Mouse (Mus musculus): ENCODE results near the gene Epha2.

The Epha2 gene

GRCm38 (mm10) chr4:141303402-141304222, 2.6 kb downstream of the Epha2 start:
- DNase-seq (ENCODE audit: low spot score in 2 of 2): no peak

DNA sequence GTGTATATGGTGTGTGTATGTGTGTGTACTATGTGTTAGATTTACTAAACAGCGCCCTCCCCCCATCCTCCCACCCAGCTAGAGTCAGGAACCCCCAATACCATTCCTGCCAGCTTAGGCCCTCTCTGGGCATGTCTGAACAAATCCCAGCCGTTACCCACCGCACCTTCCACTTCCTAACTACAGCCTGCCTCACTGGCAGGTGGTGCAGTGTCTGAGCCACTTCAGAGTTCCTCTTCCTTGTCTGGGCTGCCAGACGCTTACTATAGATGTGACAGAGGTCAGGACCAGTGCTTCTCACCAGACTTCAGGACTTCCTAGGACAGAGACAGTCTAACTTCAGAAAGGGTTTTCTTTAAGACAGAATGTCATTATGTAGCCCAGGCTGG, 3.2 kb downstream of the Epha2 start:
- no peak for DNase-seq (ENCODE audit: low spot score in 2 of 2)

DNA sequence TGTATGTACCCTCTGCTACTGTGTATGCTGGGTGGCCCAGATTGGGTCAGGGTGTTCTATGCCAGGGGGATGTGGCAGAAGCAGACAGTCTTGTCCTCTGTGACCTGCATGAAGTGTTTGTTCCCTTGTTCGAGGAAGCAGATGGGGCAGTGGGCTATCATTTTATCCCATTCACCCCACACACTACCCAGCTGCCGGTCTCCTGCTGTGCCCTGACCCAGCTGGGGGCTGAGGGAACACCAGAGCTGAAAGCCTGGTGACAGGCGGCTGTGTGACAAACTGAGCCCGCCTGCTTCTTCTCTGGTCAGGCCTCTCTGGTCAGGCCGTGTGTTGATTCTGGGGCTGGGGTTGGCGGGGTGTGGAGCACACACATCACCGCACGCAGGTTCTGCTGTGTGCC, 5.0 kb downstream of the Epha2 start:
- DNase-seq (ENCODE audit: low spot score in 2 of 2): no peak

DNA sequence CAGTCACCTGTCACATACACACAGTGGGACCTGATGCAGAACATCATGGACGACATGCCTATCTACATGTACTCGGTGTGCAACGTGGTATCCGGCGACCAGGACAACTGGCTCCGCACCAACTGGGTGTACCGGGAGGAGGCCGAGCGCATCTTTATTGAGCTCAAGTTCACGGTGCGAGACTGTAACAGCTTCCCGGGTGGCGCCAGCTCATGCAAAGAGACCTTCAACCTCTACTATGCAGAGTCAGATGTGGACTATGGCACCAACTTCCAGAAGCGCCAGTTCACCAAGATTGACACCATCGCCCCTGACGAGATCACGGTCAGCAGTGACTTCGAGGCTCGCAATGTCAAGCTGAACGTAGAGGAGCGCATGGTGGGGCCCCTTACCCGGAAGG, 7.3 kb downstream of the Epha2 start:
- DNase-seq (ENCODE audit: low spot score in 2 of 2): no peak

DNA sequence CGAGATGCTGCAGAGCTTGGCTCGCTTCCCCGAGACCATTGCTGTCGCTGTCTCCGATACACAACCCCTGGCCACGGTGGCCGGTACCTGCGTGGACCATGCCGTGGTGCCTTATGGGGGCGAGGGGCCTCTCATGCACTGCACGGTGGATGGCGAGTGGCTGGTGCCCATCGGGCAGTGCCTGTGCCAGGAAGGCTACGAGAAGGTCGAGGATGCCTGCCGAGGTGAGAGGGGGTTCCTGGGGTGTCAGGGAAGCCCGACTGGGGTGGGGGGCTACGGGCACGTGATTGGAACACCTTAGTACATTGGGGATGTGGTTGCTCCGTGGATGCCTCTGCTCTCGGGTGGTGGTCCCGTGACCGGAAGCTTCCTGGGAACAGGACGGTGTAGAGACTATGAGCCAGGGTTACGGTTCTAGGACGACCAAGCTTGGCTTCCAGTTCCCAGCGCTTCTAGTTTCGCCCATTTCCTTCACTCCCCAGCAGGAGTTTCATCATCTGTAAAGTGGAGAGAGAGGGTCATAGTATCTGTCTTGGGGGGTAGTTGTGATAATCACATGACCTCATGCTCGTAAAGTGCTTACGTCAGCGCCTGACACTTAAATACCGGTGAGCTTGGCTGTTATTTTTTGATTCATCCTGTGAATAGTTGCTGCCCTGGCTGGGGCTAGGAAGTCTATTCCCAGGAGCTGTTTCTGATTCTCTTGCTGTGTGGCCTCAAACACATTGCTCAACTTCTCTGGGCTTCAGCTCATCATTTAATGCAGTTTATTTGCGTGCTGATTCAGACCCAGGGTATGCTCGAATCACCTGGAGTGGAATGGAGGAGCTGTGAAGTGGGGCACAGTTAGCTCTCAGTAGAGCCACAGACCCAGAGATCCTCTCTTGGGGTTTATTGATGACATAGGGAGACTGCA, 8.1 kb downstream of the Epha2 start:
- DNase-seq (ENCODE audit: low spot score in 2 of 2): no peak

GRCm38 (mm10) chr4:141309773-141310145, 8.7 kb downstream of the Epha2 start:
- no peak for DNase-seq (ENCODE audit: low spot score in 2 of 2)

GRCm38 (mm10) chr4:141310191-141310606, 9.2 kb downstream of the Epha2 start:
- no peak for DNase-seq (ENCODE audit: low spot score in 2 of 2)

- DNase-seq (ENCODE audit: low spot score in 2 of 2): no peak
These were observed 10.0 kb downstream of the Epha2 start for GRCm38 (mm10) chr4:141311078-141311477.

GRCm38 (mm10) chr4:141311506-141311905, 10.5 kb downstream of the Epha2 start:
- DNase-seq (ENCODE audit: low spot score in 2 of 2): no peak

GRCm38 (mm10) chr4:141311908-141312307, 10.9 kb downstream of the Epha2 start:
- no peak for DNase-seq (ENCODE audit: low spot score in 2 of 2)

GRCm38 (mm10) chr4:141312513-141313131, 11.6 kb downstream of the Epha2 start:
- DNase-seq (ENCODE audit: low spot score in 2 of 2): no peak

DNA sequence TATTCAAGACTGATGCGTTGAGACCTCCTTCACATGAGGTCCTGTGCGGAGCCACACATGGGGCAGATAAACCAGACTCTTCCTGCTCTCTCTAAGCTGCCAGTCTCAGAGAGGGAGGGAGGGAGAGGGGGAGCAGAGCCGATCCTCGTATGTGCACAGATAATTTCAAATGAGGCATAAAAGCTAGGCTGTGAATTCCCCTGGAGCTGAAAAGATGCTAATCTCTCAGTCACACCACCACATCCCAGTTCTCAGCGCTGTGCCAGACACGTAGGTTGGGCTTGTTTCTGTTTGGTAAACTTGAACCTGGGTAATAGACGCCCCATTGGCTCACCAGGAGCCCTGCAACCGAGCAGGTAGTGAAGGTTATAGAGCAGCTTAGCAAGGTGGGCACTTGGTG, 12.4 kb downstream of the Epha2 start:
- DNase-seq (ENCODE audit: low spot score in 2 of 2): no peak

DNA sequence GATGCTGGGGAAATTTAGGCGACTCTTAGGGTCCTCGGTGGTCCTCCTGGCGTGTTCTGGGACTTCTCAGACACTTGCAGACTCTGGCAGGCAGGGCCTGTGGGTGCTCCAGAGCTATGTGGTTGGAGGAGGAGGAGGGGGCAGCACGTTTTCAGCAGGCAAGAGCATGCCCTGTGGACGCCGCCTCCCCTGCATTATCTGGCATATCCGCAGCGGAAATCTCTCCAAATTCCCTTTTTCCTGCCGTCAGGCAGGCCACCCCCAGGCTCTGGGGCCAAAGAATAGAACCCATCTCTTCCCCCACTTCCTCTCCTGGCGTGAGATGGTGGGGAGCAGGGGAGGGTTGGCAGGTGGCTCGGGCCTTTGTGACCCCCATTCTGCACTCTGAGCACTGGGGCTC, 12.9 kb downstream of the Epha2 start:
- DNase-seq (ENCODE audit: low spot score in 2 of 2): no peak

DNA sequence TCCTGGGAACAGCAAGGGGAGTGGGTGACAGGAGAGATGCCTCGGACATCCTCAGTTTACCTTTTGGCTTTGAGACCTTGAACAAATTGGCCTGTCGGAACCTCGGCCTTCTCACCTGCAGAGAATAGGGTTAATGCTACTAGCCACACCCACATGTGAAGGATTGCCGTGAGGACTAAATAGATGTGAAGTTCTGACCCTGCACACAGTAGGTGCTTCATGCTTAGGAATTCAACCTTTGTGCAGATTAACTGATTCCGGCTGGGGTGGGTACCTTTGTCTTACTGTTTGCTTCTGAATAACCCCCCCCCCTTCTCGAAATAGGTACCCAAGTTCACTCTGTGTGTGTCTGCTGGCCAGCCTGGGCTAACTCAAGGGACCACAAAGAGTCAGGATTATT, 13.7 kb downstream of the Epha2 start:
- no peak for DNase-seq (ENCODE audit: low spot score in 2 of 2)

- DNase-seq (ENCODE audit: low spot score in 2 of 2): no peak
These were observed 15.0 kb downstream of the Epha2 start for GRCm38 (mm10) chr4:141316023-141316422.

DNA sequence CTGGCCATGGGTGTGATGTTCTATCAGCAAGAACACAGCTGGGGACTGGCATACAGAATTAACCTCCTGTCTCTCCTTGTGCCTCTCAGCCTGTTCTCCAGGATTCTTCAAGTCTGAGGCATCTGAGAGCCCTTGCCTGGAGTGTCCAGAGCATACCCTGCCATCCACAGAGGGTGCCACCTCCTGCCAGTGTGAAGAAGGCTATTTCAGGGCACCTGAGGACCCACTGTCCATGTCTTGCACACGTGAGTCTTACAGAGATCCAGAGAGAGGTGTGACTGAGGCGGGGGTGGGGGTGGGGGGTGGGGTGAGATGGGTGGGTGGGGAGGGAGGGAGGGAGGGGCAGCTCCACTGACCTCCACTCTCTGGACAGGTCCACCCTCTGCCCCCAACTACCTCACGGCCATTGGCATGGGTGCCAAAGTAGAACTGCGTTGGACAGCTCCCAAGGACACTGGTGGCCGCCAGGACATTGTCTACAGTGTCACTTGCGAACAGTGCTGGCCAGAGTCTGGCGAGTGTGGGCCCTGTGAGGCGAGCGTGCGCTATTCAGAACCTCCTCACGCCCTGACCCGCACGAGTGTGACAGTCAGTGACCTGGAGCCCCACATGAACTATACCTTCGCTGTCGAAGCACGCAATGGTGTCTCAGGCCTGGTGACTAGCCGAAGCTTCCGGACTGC, 15.6 kb downstream of the Epha2 start:
- no peak for DNase-seq (ENCODE audit: low spot score in 2 of 2)

DNA sequence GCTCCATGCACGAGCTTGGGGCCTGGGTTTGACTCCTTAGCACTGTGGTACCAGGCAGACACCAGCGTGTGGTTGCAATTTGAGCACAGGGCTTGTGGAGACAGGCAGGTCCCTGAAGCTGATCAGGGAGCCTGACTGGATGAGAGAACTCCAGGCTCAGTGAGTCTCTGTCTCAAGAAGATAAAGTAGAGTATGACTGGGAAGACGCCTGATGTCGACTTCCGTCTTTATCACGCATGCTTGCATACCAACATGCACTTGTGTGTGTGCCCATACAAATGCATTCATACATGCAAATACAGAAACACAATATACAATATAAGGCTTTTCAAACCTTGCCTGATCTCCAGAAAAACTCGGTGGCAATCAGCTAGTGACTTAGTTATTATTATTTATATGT, 16.9 kb downstream of the Epha2 start:
- no peak for DNase-seq (ENCODE audit: low spot score in 2 of 2)

DNA sequence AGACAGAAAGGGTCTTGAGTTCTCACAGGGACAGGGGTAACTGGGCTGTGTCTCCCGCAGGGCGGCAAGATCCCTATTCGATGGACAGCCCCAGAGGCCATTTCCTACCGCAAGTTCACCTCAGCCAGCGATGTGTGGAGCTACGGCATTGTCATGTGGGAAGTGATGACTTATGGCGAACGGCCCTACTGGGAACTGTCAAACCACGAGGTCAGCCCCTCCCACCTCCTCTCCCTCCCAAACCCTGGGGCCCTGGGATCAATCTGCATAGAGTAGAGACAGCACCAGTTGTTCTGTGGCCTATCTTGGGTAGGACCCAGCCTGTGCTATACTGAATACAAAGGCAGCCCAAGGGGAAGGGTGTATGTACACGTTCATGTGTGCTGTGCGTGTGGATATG, 21.5 kb downstream of the Epha2 start:
- no peak for DNase-seq (ENCODE audit: low spot score in 2 of 2)

DNA sequence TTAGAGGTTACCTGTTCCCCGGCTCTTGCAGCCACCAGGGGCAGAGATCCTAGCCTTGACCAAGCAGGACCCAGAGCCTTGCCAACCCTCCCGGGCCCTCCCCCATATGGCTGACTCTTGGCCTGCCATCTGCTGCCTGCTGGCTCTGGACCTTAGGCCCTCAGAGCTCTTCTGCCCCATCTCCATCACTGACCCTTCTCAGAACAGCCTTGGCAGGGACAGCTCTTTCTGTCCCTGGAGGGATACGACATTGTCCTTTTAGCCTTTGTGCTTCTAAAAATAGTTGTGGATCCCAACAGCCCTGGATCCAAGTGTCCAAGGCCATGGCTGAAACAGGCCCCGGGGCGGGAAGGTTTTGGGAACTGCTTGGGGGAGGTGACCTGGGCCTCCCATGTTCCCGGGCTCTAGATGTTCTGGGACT, 23.7 kb downstream of the Epha2 start:
- no peak for DNase-seq (ENCODE audit: low spot score in 2 of 2)

GRCm38 (mm10) chr4:141325636-141326035, 24.6 kb downstream of the Epha2 start:
- DNase-seq (ENCODE audit: low spot score in 2 of 2): no peak

GRCm38 (mm10) chr4:141327075-141327474, 26.0 kb downstream of the Epha2 start:
- no peak for DNase-seq (ENCODE audit: low spot score in 2 of 2)

DNA sequence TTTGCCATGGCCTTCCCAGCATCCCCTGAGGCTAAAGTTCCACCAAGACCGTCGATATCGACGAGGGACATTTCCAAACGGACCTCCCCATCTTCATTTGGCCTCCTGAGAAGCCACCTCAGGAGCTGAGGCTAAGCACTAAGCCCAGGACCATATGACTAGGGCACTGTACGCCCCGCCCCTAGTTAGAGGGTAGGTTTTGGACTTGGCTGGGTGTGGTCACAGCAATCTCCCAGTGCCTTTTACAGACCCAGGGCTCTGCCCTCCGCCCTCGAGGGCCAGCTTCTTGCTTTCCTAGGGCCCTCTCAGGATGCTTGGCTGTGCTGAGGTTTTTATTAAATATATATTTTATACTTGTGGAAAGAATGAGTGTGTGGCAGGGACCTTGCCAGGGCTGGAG, 27.7 kb downstream of the Epha2 start:
- no peak for DNase-seq (ENCODE audit: low spot score in 2 of 2)
